Mouse (Mus musculus) right cerebral cortex, postnatal 14 days (tissue): Measurements from ENCODE around the gene Rdh1.
"Not testable (repeated sequence)": the region's sequence is repeated elsewhere in the genome, so short reads cannot be mapped to it uniquely, and the experiment has no call there.

ENCODE experiments used
- DNase-seq: peaks from one replicate; pipeline ENCODE4 v3.0.0; 2022

Rdh1 gene

GRCm38 (mm10) chr10:127750136-127750777 is 9.3 kb upstream of the Rdh1 start:
- DNase-seq: no peak

GRCm38 (mm10) chr10:127751548-127751947 is 8.0 kb upstream of the Rdh1 start, which contains the start of gene Gpr182:
Gene Gpr182 (minus strand): TSS chr10:127751732.
- DNase-seq: no peak

GRCm38 (mm10) chr10:127754566-127755166 is 4.9 kb upstream of the Rdh1 start:
- no peak for DNase-seq

- DNase-seq: no peak
These were observed 4.3 kb upstream of the Rdh1 start for GRCm38 (mm10) chr10:127755246-127755645.

- DNase-seq: no peak
These were observed 3.6 kb upstream of the Rdh1 start for GRCm38 (mm10) chr10:127755770-127756468.

GRCm38 (mm10) chr10:127762926-127763325 is 3.4 kb downstream of the Rdh1 start:
- not testable (repeated sequence) for DNase-seq

GRCm38 (mm10) chr10:127763914-127764680 is 4.6 kb downstream of the Rdh1 start:
- no peak for DNase-seq

- DNase-seq: no peak
These were observed 7.0 kb downstream of the Rdh1 start for GRCm38 (mm10) chr10:127766564-127766963.

GRCm38 (mm10) chr10:127776011-127776410 is 16.5 kb downstream of the Rdh1 start, which contains the start of gene Rdh9:
Gene Rdh9 (plus strand): TSS chr10:127776386.
- no peak for DNase-seq

GRCm38 (mm10) chr10:127782321-127782720 is 22.8 kb downstream of the Rdh1 start:
- DNase-seq: not testable (repeated sequence)

- not testable (repeated sequence) for DNase-seq
These were observed 25.9 kb downstream of the Rdh1 start for GRCm38 (mm10) chr10:127785411-127785810.

GRCm38 (mm10) chr10:127799295-127799694 is 39.8 kb downstream of the Rdh1 start:
- DNase-seq: no peak

GRCm38 (mm10) chr10:127800891-127801290 is 41.4 kb downstream of the Rdh1 start, which contains the start of gene Rdh16:
Gene Rdh16 (plus strand): TSS chr10:127801152.
- no peak for DNase-seq

GRCm38 (mm10) chr10:127801612-127802011 is 42.1 kb downstream of the Rdh1 start:
- DNase-seq: no peak

GRCm38 (mm10) chr10:127802236-127802635 is 42.7 kb downstream of the Rdh1 start:
- no peak for DNase-seq

- no peak for DNase-seq
These were observed 44.9 kb downstream of the Rdh1 start for GRCm38 (mm10) chr10:127804416-127804815.

- no peak for DNase-seq
These were observed 56.4 kb downstream of the Rdh1 start for GRCm38 (mm10) chr10:127815888-127816287.

- DNase-seq: not testable (repeated sequence)
These were observed 57.9 kb downstream of the Rdh1 start for GRCm38 (mm10) chr10:127817268-127817910.
